Mouse (Mus musculus) lung, adult 2 months (tissue): Measurements from ENCODE around the gene Kcnn3.

Experiments used
- CTCF ChIP-seq: fragments of 200-500 bp; IDR thresholded peaks from 2 replicates; pipeline ENCODE4 v1.5.1; 2011; ENCODE audit warnings: mild to moderate bottlenecking, low read length, control low read depth; ENCODE audit not compliant: insufficient read depth
- POLR2A ChIP-seq: fragments of 200-500 bp; IDR thresholded peaks from 2 replicates; pipeline ENCODE4 v1.6.1; 2011; ENCODE audit warnings: low read depth, mild to moderate bottlenecking, control low read depth, low read length, borderline replicate concordance; ENCODE audit errors: extremely low read depth

GRCm38 (mm10) chr3:89549488-89549887 lies 29.5 kb downstream of the Kcnn3 start:
- no peak for TF ChIP-seq POLR2A
- no peak for TF ChIP-seq CTCF
